Mouse (Mus musculus): ENCODE results near the gene Ifnk. TPM values are rescaled to one million over a fixed set of nuclear protein-coding genes. Genes with fewer than 3 reads are reported as not detected.

Gene Ifnk
- not detected in 2 replicates for polyA plus RNA-seq (2014; fragmentation: Nextera tagmentation; extraction: Ambion mirVana)

GRCm38 (mm10) chr4:35151756-35152155 lies at the start of gene Ifnk:
Ifnk (plus strand) TSS chr4:35152056.
- Histone ChIP-seq H3K9ac (replicated peaks; ENCODE audit: low read depth, low read length) (no peak within 1 kb of the TSS), H3K27me3 (ENCODE audit: control insufficient read depth, insufficient read depth, low read length) (no peaks in the 10 kb centered on the region), H3K27ac (ENCODE audit: low read depth, low read length) (no peak within 1 kb of the TSS), H3K9me3 (ENCODE audit: control insufficient read depth, low read length) (no peaks in the 10 kb centered on the region), H3K4me2 (ENCODE audit: low read depth, low read length) (no peak within 1 kb of the TSS), H3K4me1 (ENCODE audit: control insufficient read depth, insufficient read depth, low read length) (peaks cover 10% of the 10 kb centered on the region; the same call in 1 of the 2 replicates), H3K4me3 (ENCODE audit: low read depth, low read length) (no peak within 1 kb of the TSS), H3K36me3 (ENCODE audit: control insufficient read depth, insufficient read depth, low read length) (no peaks in the 10 kb centered on the region)
- WGBS: 83% methylated on average over 4 of the region's 4 CpGs
- ATAC-seq (ENCODE audit: low read depth): no peak

GRCm38 (mm10) chr4:35105115-35105773 lies 46.6 kb upstream of the Ifnk start:
- no peaks in the 10 kb centered on the region for H3K27me3 ChIP-seq (ENCODE audit: control insufficient read depth, insufficient read depth, low read length)
- H3K9me3 ChIP-seq (ENCODE audit: control insufficient read depth, low read length): no peaks in the 10 kb centered on the region
- no peaks in the 10 kb centered on the region for H3K36me3 ChIP-seq (ENCODE audit: control insufficient read depth, insufficient read depth, low read length)
- no peak overlapping the region for H3K9ac ChIP-seq (replicated peaks; ENCODE audit: low read depth, low read length)
- ATAC-seq (ENCODE audit: low read depth): no peak
- H3K4me3 ChIP-seq (ENCODE audit: low read depth, low read length): no peak overlapping the region
- 83% methylated on average over 14 of the region's 14 CpGs for WGBS
- no peak overlapping the region for H3K4me2 ChIP-seq (ENCODE audit: low read depth, low read length)
- H3K4me1 ChIP-seq (ENCODE audit: control insufficient read depth, insufficient read depth, low read length): 0 out of 2 replicates have a peak, but pooled peaks cover under 1% of the 10 kb centered on the region
- H3K27ac ChIP-seq (ENCODE audit: low read depth, low read length): no peak overlapping the region

DNA sequence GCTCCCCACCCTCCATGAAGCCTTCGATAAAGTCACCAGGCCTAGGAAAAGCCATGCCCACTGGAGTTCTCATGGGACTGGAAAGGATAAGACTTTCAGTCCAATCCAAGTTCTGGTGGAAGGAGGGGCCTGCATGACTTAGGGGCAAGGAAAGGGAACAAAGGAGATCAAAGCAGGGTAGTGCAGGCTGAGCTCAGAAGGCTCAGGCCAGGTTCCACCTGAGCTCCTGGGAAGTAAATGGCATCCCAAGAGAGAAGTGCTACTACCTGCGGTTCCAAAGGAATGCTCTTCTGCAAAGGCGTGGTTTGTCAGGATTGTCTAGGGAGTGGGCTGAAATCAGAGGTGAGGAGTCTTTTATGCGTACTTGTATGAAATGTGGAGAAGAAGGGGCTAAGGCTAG lies 39.4 kb upstream of the Ifnk start:
- H3K27me3 ChIP-seq (ENCODE audit: control insufficient read depth, insufficient read depth, low read length): no peaks in the 10 kb centered on the region
- H3K36me3 ChIP-seq (ENCODE audit: control insufficient read depth, insufficient read depth, low read length): no peaks in the 10 kb centered on the region
- H3K4me3 ChIP-seq (ENCODE audit: low read depth, low read length): no peak overlapping the region
- H3K4me1 ChIP-seq (ENCODE audit: control insufficient read depth, insufficient read depth, low read length): no peaks in the 10 kb centered on the region
- WGBS: 97% methylated on average over 4 of the region's 4 CpGs
- no peak overlapping the region for H3K27ac ChIP-seq (ENCODE audit: low read depth, low read length)
- no peaks in the 10 kb centered on the region for H3K9me3 ChIP-seq (ENCODE audit: control insufficient read depth, low read length)
- ATAC-seq (ENCODE audit: low read depth): no peak
- no peak overlapping the region for H3K4me2 ChIP-seq (ENCODE audit: low read depth, low read length)
- H3K9ac ChIP-seq (replicated peaks; ENCODE audit: low read depth, low read length): no peak overlapping the region

GRCm38 (mm10) chr4:35113516-35114248 lies 38.2 kb upstream of the Ifnk start:
- Histone ChIP-seq H3K4me3 (ENCODE audit: low read depth, low read length) (no peak overlapping the region), H3K4me2 (ENCODE audit: low read depth, low read length) (no peak overlapping the region), H3K36me3 (ENCODE audit: control insufficient read depth, insufficient read depth, low read length) (no peaks in the 10 kb centered on the region), H3K4me1 (ENCODE audit: control insufficient read depth, insufficient read depth, low read length) (no peaks in the 10 kb centered on the region), H3K9ac (replicated peaks; ENCODE audit: low read depth, low read length) (no peak overlapping the region), H3K27ac (ENCODE audit: low read depth, low read length) (no peak overlapping the region), H3K27me3 (ENCODE audit: control insufficient read depth, insufficient read depth, low read length) (no peaks in the 10 kb centered on the region), H3K9me3 (ENCODE audit: control insufficient read depth, low read length) (no peaks in the 10 kb centered on the region)
- no peak for ATAC-seq (ENCODE audit: low read depth)
- WGBS: 87% methylated on average over 13 of the region's 13 CpGs

DNA sequence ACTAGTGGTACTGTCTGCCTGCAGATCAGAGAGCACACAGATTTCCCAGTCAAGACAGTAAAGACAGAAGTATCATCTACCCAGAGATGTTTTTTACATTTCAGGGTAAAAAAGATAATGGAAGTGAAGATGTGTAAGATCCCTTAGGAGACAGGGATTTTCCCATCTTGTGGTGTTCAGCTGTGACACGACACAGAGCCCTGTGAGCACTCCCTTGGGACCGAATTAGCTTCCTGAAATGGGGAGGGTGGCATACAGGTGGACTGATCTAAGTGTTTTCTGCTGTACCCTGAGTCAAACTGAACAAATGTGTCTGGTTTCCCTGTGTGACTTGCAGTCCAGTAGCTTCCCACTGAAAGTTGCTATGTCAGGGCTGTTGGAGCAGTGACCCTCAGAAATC lies 36.9 kb upstream of the Ifnk start:
- no peak overlapping the region for H3K4me2 ChIP-seq (ENCODE audit: low read depth, low read length)
- H3K9ac ChIP-seq (replicated peaks; ENCODE audit: low read depth, low read length): no peak overlapping the region
- 58% methylated on average over 2 of the region's 2 CpGs for WGBS
- H3K4me3 ChIP-seq (ENCODE audit: low read depth, low read length): no peak overlapping the region
- no peaks in the 10 kb centered on the region for H3K4me1 ChIP-seq (ENCODE audit: control insufficient read depth, insufficient read depth, low read length)
- H3K27me3 ChIP-seq (ENCODE audit: control insufficient read depth, insufficient read depth, low read length): no peaks in the 10 kb centered on the region
- H3K36me3 ChIP-seq (ENCODE audit: control insufficient read depth, insufficient read depth, low read length): no peaks in the 10 kb centered on the region
- ATAC-seq (ENCODE audit: low read depth): no peak
- H3K27ac ChIP-seq (ENCODE audit: low read depth, low read length): no peak overlapping the region
- no peaks in the 10 kb centered on the region for H3K9me3 ChIP-seq (ENCODE audit: control insufficient read depth, low read length)

DNA sequence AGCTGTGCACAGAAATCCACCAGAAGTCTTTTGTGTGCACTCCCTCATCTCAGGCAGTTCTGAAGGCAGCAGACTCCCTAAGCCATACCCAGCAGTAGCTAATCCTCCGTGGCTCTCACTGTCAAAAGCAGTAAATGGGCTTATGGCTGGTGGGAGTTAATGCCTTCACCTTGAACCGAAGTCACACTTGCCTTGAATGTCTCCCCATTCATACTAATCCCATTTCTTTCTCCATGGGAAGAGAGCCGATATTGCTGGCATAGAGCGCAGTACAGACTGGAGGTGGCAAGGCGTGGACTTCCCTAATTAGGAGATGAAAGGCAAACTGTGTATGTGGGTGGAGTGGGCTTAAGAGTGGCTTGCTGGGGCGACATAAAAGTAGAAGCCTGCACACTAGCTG lies 35.9 kb upstream of the Ifnk start:
- no peaks in the 10 kb centered on the region for H3K9me3 ChIP-seq (ENCODE audit: control insufficient read depth, low read length)
- no peak overlapping the region for H3K4me2 ChIP-seq (ENCODE audit: low read depth, low read length)
- no peak overlapping the region for H3K4me3 ChIP-seq (ENCODE audit: low read depth, low read length)
- no peak overlapping the region for H3K9ac ChIP-seq (replicated peaks; ENCODE audit: low read depth, low read length)
- no peak overlapping the region for H3K27ac ChIP-seq (ENCODE audit: low read depth, low read length)
- no peaks in the 10 kb centered on the region for H3K27me3 ChIP-seq (ENCODE audit: control insufficient read depth, insufficient read depth, low read length)
- ATAC-seq (ENCODE audit: low read depth): no peak
- H3K36me3 ChIP-seq (ENCODE audit: control insufficient read depth, insufficient read depth, low read length): no peaks in the 10 kb centered on the region
- 67% methylated on average over 6 of the region's 6 CpGs for WGBS
- no peaks in the 10 kb centered on the region for H3K4me1 ChIP-seq (ENCODE audit: control insufficient read depth, insufficient read depth, low read length)

- 92% methylated on average over 3 of the region's 3 CpGs for WGBS
- no peak for ATAC-seq (ENCODE audit: low read depth)
- Histone ChIP-seq H3K4me2 (ENCODE audit: low read depth, low read length) (no peak overlapping the region), H3K36me3 (ENCODE audit: control insufficient read depth, insufficient read depth, low read length) (no peaks in the 10 kb centered on the region), H3K9ac (replicated peaks; ENCODE audit: low read depth, low read length) (no peak overlapping the region), H3K9me3 (ENCODE audit: control insufficient read depth, low read length) (no peaks in the 10 kb centered on the region), H3K4me1 (ENCODE audit: control insufficient read depth, insufficient read depth, low read length) (no peaks in the 10 kb centered on the region), H3K27me3 (ENCODE audit: control insufficient read depth, insufficient read depth, low read length) (no peaks in the 10 kb centered on the region), H3K4me3 (ENCODE audit: low read depth, low read length) (no peak overlapping the region), H3K27ac (ENCODE audit: low read depth, low read length) (no peak overlapping the region)
These were observed 34.7 kb upstream of the Ifnk start for GRCm38 (mm10) chr4:35117144-35117543.

- no peak for ATAC-seq (ENCODE audit: low read depth)
- Histone ChIP-seq H3K4me1 (ENCODE audit: control insufficient read depth, insufficient read depth, low read length) (no peaks in the 10 kb centered on the region), H3K4me3 (ENCODE audit: low read depth, low read length) (no peak overlapping the region), H3K27me3 (ENCODE audit: control insufficient read depth, insufficient read depth, low read length) (no peaks in the 10 kb centered on the region), H3K9me3 (ENCODE audit: control insufficient read depth, low read length) (no peaks in the 10 kb centered on the region), H3K4me2 (ENCODE audit: low read depth, low read length) (no peak overlapping the region), H3K36me3 (ENCODE audit: control insufficient read depth, insufficient read depth, low read length) (no peaks in the 10 kb centered on the region), H3K9ac (replicated peaks; ENCODE audit: low read depth, low read length) (no peak overlapping the region), H3K27ac (ENCODE audit: low read depth, low read length) (no peak overlapping the region)
- 86% methylated on average over 2 of the region's 2 CpGs for WGBS
These were observed 33.0 kb upstream of the Ifnk start for GRCm38 (mm10) chr4:35118851-35119250.

GRCm38 (mm10) chr4:35120159-35120558 lies 31.7 kb upstream of the Ifnk start:
- no peaks in the 10 kb centered on the region for H3K36me3 ChIP-seq (ENCODE audit: control insufficient read depth, insufficient read depth, low read length)
- no peaks in the 10 kb centered on the region for H3K9me3 ChIP-seq (ENCODE audit: control insufficient read depth, low read length)
- WGBS: 72% methylated on average over 4 of the region's 4 CpGs

More at GRCm38 (mm10) chr4:35120159-35120558, 31.7 kb upstream of the Ifnk start:
- Histone ChIP-seq H3K27me3 (ENCODE audit: control insufficient read depth, insufficient read depth, low read length) (no peaks in the 10 kb centered on the region), H3K4me1 (ENCODE audit: control insufficient read depth, insufficient read depth, low read length) (peaks cover 2% of the 10 kb centered on the region), H3K9ac (replicated peaks; ENCODE audit: low read depth, low read length) (no peak overlapping the region), H3K4me2 (ENCODE audit: low read depth, low read length) (no peak overlapping the region), H3K27ac (ENCODE audit: low read depth, low read length) (no peak overlapping the region), H3K4me3 (ENCODE audit: low read depth, low read length) (no peak overlapping the region)
- no peak for ATAC-seq (ENCODE audit: low read depth)

Data from neural tube, embryonic 14.5 days (tissue).